ENCODE assay signal across 18 mouse cellular contexts in the genomic region with DNA sequence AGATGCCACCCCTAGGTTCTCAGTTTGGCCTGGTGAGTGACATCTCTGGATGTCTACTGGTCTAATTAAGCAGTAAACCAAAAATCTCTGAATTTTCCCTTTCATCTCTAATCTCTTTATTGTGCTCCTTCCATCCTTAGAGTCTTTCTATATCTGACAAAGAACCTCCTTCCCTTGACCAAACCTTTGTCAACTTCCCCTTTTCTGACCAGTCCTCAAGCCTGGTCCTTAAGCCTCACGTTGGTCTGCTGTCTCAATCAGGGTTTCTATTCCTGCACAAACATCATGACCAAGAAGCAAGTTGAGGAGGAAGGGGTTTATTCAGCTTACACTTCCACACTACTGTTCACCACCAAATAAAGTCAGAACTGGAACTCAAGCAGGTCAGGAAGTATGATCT.
"Had no signal": no experiment of that assay in that cellular context is flagged by ENCODE, and none has a peak within 500 bp of the region (broad histone marks: within the 10 kb centered on the region; RNA-seq: fewer than 3 reads in every experiment).

No protein-coding gene starts in this region.

- H3K9me3 ChIP-seq: limb, embryonic 10.5 days; limb, embryonic 13.5 days; liver, embryonic 13.5 days; neural tube, embryonic 12.5 days; neural tube, embryonic 15.5 days had no signal

- H3K27ac ChIP-seq: kidney, postnatal 0 days; layer of hippocampus, adult 2 months; limb, embryonic 10.5 days; limb, embryonic 13.5 days; liver, embryonic 13.5 days; midbrain, embryonic 13.5 days; neural tube, embryonic 12.5 days; neural tube, embryonic 15.5 days; stomach, postnatal 0 days had no signal

- H3K36me3 ChIP-seq: limb, embryonic 10.5 days; limb, embryonic 13.5 days; liver, embryonic 13.5 days; midbrain, embryonic 13.5 days; neural tube, embryonic 12.5 days; neural tube, embryonic 15.5 days had no signal

- ATAC-seq: intestine, postnatal 0 days; lung, postnatal 0 days; midbrain, embryonic 13.5 days had no signal

- H3K9ac ChIP-seq: limb, embryonic 13.5 days; liver, embryonic 13.5 days; lung, embryonic 14.5 days; midbrain, embryonic 13.5 days; neural tube, embryonic 12.5 days; neural tube, embryonic 15.5 days had no signal

- H3K4me3 ChIP-seq: layer of hippocampus, adult 2 months; limb, embryonic 10.5 days; limb, embryonic 13.5 days; liver, embryonic 13.5 days; midbrain, embryonic 13.5 days; neural tube, embryonic 12.5 days; neural tube, embryonic 15.5 days had no signal

- H3K4me1 ChIP-seq: limb, embryonic 13.5 days; midbrain, embryonic 13.5 days; neural tube, embryonic 12.5 days; neural tube, embryonic 15.5 days had no signal

- H3K4me2 ChIP-seq: limb, embryonic 13.5 days; liver, embryonic 13.5 days; lung, embryonic 14.5 days; midbrain, embryonic 13.5 days; neural tube, embryonic 12.5 days; neural tube, embryonic 15.5 days had no signal

- DNase-seq: kidney, adult 2 months; kidney, postnatal 25 days; liver; liver, embryonic 13.5 days; lung, embryonic 14.5 days; thymus, adult 2 months; thymus, postnatal 14 days; thymus, postnatal 4 days had no signal

- H3K27me3 ChIP-seq: limb, embryonic 13.5 days; liver, embryonic 13.5 days; midbrain, embryonic 13.5 days; neural tube, embryonic 12.5 days; neural tube, embryonic 15.5 days had no signal
